Comparison of ENCODE assay signal across 8 mouse cellular contexts in genomic region chr7:141902269-141902729, GRCm38 (mm10). TPM values are rescaled to one million over a fixed set of nuclear protein-coding genes. Genes with fewer than 3 reads are reported as not detected.
DNase-seq lines count a peak whose midpoint lies in the region; ATAC-seq and TF ChIP-seq lines count a peak whose summit lies in the region.

No protein-coding gene starts in this region.

- no peaks in the 10 kb centered on the region; the same call in 1 of the 2 replicates for H3K27me3 ChIP-seq in ES-Bruce4 (ENCODE audit: control insufficient read depth, insufficient read depth, low read length, poor library complexity, severe bottlenecking)
- H3K27me3 ChIP-seq in forebrain, embryonic 13.5 days, result peaks cover 25% of the 10 kb centered on the region; the same call in 1 of the 2 replicates
- no peaks in the 10 kb centered on the region for H3K27me3 ChIP-seq in liver, postnatal 0 days (ENCODE audit: insufficient read depth, low read length)
- no peaks in the 10 kb centered on the region; the same call in 1 of the 2 replicates for H3K27me3 ChIP-seq in neural tube, embryonic 14.5 days (ENCODE audit: control insufficient read depth, insufficient read depth, low read length)

- TF ChIP-seq EP300 in ES-Bruce4 (IDR thresholded peaks at IDR 0.05; ENCODE audit: insufficient read depth, low read depth, low read length), result no peak
- no peak for TF ChIP-seq EP300 in liver, postnatal 0 days (IDR thresholded peaks at IDR 0.05; ENCODE audit: low read depth)

- peak overlapping the region; percentile 95 for H3K4me3 ChIP-seq in ES-Bruce4 (ENCODE audit: low read depth, low read length)
- H3K4me3 ChIP-seq in forebrain, embryonic 13.5 days, result peak overlapping the region; percentile 89
- H3K4me3 ChIP-seq in liver, postnatal 0 days (ENCODE audit: low read depth, low read length), result peak overlapping the region; percentile 88
- H3K4me3 ChIP-seq in neural tube, embryonic 14.5 days (ENCODE audit: low read depth, low read length), result peak overlapping the region; percentile 87

- peak overlapping the region; percentile 95 for H3K4me2 ChIP-seq in forebrain, embryonic 13.5 days
- peak overlapping the region; percentile 83 for H3K4me2 ChIP-seq in liver, postnatal 0 days (ENCODE audit: low read depth, low read length)
- H3K4me2 ChIP-seq in neural tube, embryonic 14.5 days (ENCODE audit: low read depth, low read length), result peak overlapping the region; percentile 70

- under 1% methylated on average over 36 of the region's 44 CpGs for WGBS in forebrain, embryonic 13.5 days
- WGBS in large intestine, adult 2 months, result under 1% methylated on average over 44 of the region's 44 CpGs
- WGBS in liver, postnatal 0 days (ENCODE audit: insufficient replicate concordance), result under 1% methylated on average over 44 of the region's 44 CpGs
- under 1% methylated on average over 38 of the region's 44 CpGs for WGBS in neural tube, embryonic 14.5 days

- H3K36me3 ChIP-seq in ES-Bruce4 (ENCODE audit: control insufficient read depth, insufficient read depth, low read length, poor library complexity, severe bottlenecking), result no peaks in the 10 kb centered on the region
- no peaks in the 10 kb centered on the region for H3K36me3 ChIP-seq in forebrain, embryonic 13.5 days (ENCODE audit: poor library complexity, severe bottlenecking)
- H3K36me3 ChIP-seq in liver, postnatal 0 days (replicated peaks; ENCODE audit: insufficient read depth, low read length), result no peaks in the 10 kb centered on the region
- H3K36me3 ChIP-seq in neural tube, embryonic 14.5 days (ENCODE audit: control insufficient read depth, insufficient read depth, low read length), result no peaks in the 10 kb centered on the region

- H3K4me1 ChIP-seq in ES-Bruce4 (ENCODE audit: control insufficient read depth, insufficient read depth, low read length), result no peaks in the 10 kb centered on the region
- H3K4me1 ChIP-seq in forebrain, embryonic 13.5 days, result peaks cover 35% of the 10 kb centered on the region
- peaks cover 30% of the 10 kb centered on the region for H3K4me1 ChIP-seq in liver, postnatal 0 days (ENCODE audit: insufficient read depth)
- H3K4me1 ChIP-seq in neural tube, embryonic 14.5 days (ENCODE audit: control insufficient read depth, insufficient read depth, low read length), result peaks cover 25% of the 10 kb centered on the region

- peak; percentile 58 for TF ChIP-seq POLR2A in ES-Bruce4 (IDR thresholded peaks at IDR 0.05; ENCODE audit: insufficient read depth, low read length)

- ATAC-seq in cerebellum, adult (ENCODE audit: insufficient number of reproducible peaks, low FRiP score, low TSS enrichment), result peak; percentile 95
- ATAC-seq in forebrain, embryonic 13.5 days, result peak; percentile 97
- peak; percentile 98 for ATAC-seq in liver, postnatal 0 days
- peak; percentile 96 for ATAC-seq in neural tube, embryonic 14.5 days (ENCODE audit: low read depth)

- TF ChIP-seq CTCF in ES-Bruce4 (IDR thresholded peaks at IDR 0.05; ENCODE audit: low read depth, low read length), result no peak
- TF ChIP-seq CTCF in liver, postnatal 0 days (IDR thresholded peaks at IDR 0.05; ENCODE audit: low read depth), result no peak

- intact Hi-C loops in heart, postnatal 10 days (cut with DNase I), result no loop called here

- peak; percentile 99 to 100 for DNase-seq in heart, postnatal 10 days
- DNase-seq in large intestine, adult 2 months (ENCODE audit: low read depth, low spot score), result peak; percentile 99
- DNase-seq in liver, postnatal 0 days, result peak; percentile 100
- DNase-seq in testis, postnatal 10 days (ENCODE audit: low spot score), result peak; percentile 100

- H3K9ac ChIP-seq in ES-Bruce4 (ENCODE audit: low read depth, poor library complexity, severe bottlenecking), result peak overlapping the region; percentile 91
- peak overlapping the region; percentile 94 for H3K9ac ChIP-seq in forebrain, embryonic 13.5 days
- H3K9ac ChIP-seq in liver, postnatal 0 days (replicated peaks), result peak overlapping the region; percentile 96
- peak overlapping the region; percentile 78 for H3K9ac ChIP-seq in neural tube, embryonic 14.5 days (replicated peaks; ENCODE audit: low read depth, low read length)

- no peaks in the 10 kb centered on the region for H3K9me3 ChIP-seq in ES-Bruce4 (replicated peaks; ENCODE audit: control insufficient read depth, insufficient read depth, low read length, poor library complexity, severe bottlenecking)
- no peaks in the 10 kb centered on the region for H3K9me3 ChIP-seq in forebrain, embryonic 13.5 days (replicated peaks)
- H3K9me3 ChIP-seq in liver, postnatal 0 days (ENCODE audit: low read length), result no peaks in the 10 kb centered on the region
- no peaks in the 10 kb centered on the region for H3K9me3 ChIP-seq in neural tube, embryonic 14.5 days (ENCODE audit: control insufficient read depth, low read length)

- no peak overlapping the region for H3K27ac ChIP-seq in ES-Bruce4 (ENCODE audit: insufficient read depth, low read length)
- peak overlapping the region; percentile 75 for H3K27ac ChIP-seq in forebrain, embryonic 13.5 days
- peak overlapping the region; percentile 77 for H3K27ac ChIP-seq in liver, postnatal 0 days (ENCODE audit: low read depth)
- peak overlapping the region; percentile 88 for H3K27ac ChIP-seq in neural tube, embryonic 14.5 days (ENCODE audit: low read depth, low read length)

RNA-seq across cellular contexts. Expression of gene Tollip, which starts 16.0 kb away (rescaled TPM):
- 44.9 and 47.1 TPM in 2 replicates for polyA plus RNA-seq in ES-Bruce4 (2011; ENCODE audit: insufficient read depth, insufficient read length, low read depth, missing spikeins)
- 66.4 and 75.2 TPM in 2 replicates for polyA plus RNA-seq in forebrain, embryonic 13.5 days (2015; fragmentation: Nextera tagmentation; extraction: Ambion mirVana)
- total RNA-seq in heart, postnatal 10 days (2021), result 10 to 100 TPM; 47.2 to 47.7 TPM
- 53.0 and 95.0 TPM in 2 replicates for polyA plus RNA-seq in large intestine, adult 2 months (2012; rRNA removed)
- 15.5 and 18.7 TPM in 2 replicates for polyA plus RNA-seq in liver, postnatal 0 days (2015; fragmentation: Nextera tagmentation; extraction: Ambion mirVana)
- 69.2 and 80.0 TPM in 2 replicates for polyA plus RNA-seq in neural tube, embryonic 14.5 days (2014; fragmentation: Nextera tagmentation; extraction: Ambion mirVana)

RNA-seq across cellular contexts. Expression of gene Brsk2, which starts 47.3 kb away (rescaled TPM):
- polyA plus RNA-seq in ES-Bruce4 (2011; ENCODE audit: insufficient read depth, insufficient read length, low read depth, missing spikeins), result 0.70 and 0.75 TPM in 2 replicates
- 20.4 and 22.7 TPM in 2 replicates for polyA plus RNA-seq in forebrain, embryonic 13.5 days (2015; fragmentation: Nextera tagmentation; extraction: Ambion mirVana)
- total RNA-seq in heart, postnatal 10 days (2021), result under 1 TPM; 0.29 to 0.50 TPM
- 0.62 and 0.82 TPM in 2 replicates for polyA plus RNA-seq in large intestine, adult 2 months (2012; rRNA removed)
- 0.06 and 0.13 TPM in 2 replicates for polyA plus RNA-seq in liver, postnatal 0 days (2015; fragmentation: Nextera tagmentation; extraction: Ambion mirVana)
- polyA plus RNA-seq in neural tube, embryonic 14.5 days (2014; fragmentation: Nextera tagmentation; extraction: Ambion mirVana), result 25.8 and 27.7 TPM in 2 replicates

Comparison
In these comparisons a context has a peak if more than half of its experiments do, and no peak if none do; other contexts are left out.
1. RNA of gene Brsk2, which starts 47.3 kb away (polyA plus RNA-seq): 25.8 to 27.7 TPM in neural tube, embryonic 14.5 days and 20.4 to 22.7 TPM in forebrain, embryonic 13.5 days; 0.70 to 0.75 TPM in ES-Bruce4, 0.62 to 0.82 TPM in large intestine, adult 2 months and 0.06 to 0.13 TPM in liver, postnatal 0 days; every median in the first group is over 10 times any median in the second.
2. Peak in every context shown above with its lines, with median percentiles within 50 percentile points of each other: H3K4me3 ChIP-seq, H3K9ac ChIP-seq, ATAC-seq, H3K4me2 ChIP-seq and DNase-seq.